ENCODE assay signal across 14 mouse cellular contexts in genomic region chrX:42781566-42781965, GRCm38 (mm10).
"Had no signal": no experiment of that assay in that cellular context is flagged by ENCODE, and none has a peak within 500 bp of the region (broad histone marks: within the 10 kb centered on the region; RNA-seq: fewer than 3 reads in every experiment).

No protein-coding gene starts in this region.

- H3K9ac ChIP-seq: limb, embryonic 12.5 days; liver, embryonic 13.5 days; liver, postnatal 0 days; lung, embryonic 15.5 days; midbrain, embryonic 13.5 days; neural tube, embryonic 12.5 days had no signal

- H3K27me3 ChIP-seq: limb, embryonic 12.5 days; liver, embryonic 13.5 days; lung, embryonic 15.5 days; midbrain, embryonic 13.5 days; neural tube, embryonic 12.5 days had no signal

- H3K36me3 ChIP-seq: limb, embryonic 12.5 days; liver, embryonic 13.5 days; lung, embryonic 15.5 days; midbrain, embryonic 13.5 days; neural tube, embryonic 12.5 days had no signal

- H3K4me3 ChIP-seq: layer of hippocampus, adult 2 months; limb, embryonic 12.5 days; liver, embryonic 13.5 days; lung, embryonic 15.5 days; midbrain, embryonic 13.5 days; neural tube, embryonic 12.5 days had no signal

- H3K27ac ChIP-seq: kidney, postnatal 0 days; layer of hippocampus, adult 2 months; limb, embryonic 12.5 days; liver, embryonic 13.5 days; lung, embryonic 15.5 days; midbrain, embryonic 13.5 days; neural tube, embryonic 12.5 days had no signal

- DNase-seq: kidney, adult 9 months; kidney, postnatal 4 days; liver; liver, embryonic 13.5 days; liver, postnatal 0 days; right cerebral cortex, adult 18-20 months; right cerebral cortex, postnatal 25 days; thymus, postnatal 36 days had no signal

- H3K9me3 ChIP-seq: limb, embryonic 12.5 days; liver, embryonic 13.5 days; lung, embryonic 15.5 days; midbrain, embryonic 13.5 days; neural tube, embryonic 12.5 days had no signal

- H3K4me1 ChIP-seq: limb, embryonic 12.5 days; liver, embryonic 13.5 days; lung, embryonic 15.5 days; midbrain, embryonic 13.5 days; neural tube, embryonic 12.5 days had no signal

- ATAC-seq: liver, postnatal 0 days; midbrain, embryonic 13.5 days had no signal

- H3K4me2 ChIP-seq: limb, embryonic 12.5 days; liver, embryonic 13.5 days; lung, embryonic 15.5 days; midbrain, embryonic 13.5 days; neural tube, embryonic 12.5 days had no signal
